Comparison of ENCODE assay signal across 10 mouse cellular contexts in genomic region chr10:8431857-8432256, GRCm38 (mm10).
A peak's percentile ranks its signal among the peaks of the same experiment; 100 is the strongest.
DNase-seq lines count a peak whose midpoint lies in the region; ATAC-seq lines count a peak whose summit lies in the region.
"Had no signal": no experiment of that assay in that cellular context is flagged by ENCODE, and none has a peak within 500 bp of the region (broad histone marks: within the 10 kb centered on the region; RNA-seq: fewer than 3 reads in every experiment).

No protein-coding gene starts in this region.

- H3K4me2 ChIP-seq in heart, embryonic 11.5 days = no peak overlapping the region
- H3K4me2 ChIP-seq in embryonic facial prominence, embryonic 14.5 days (ENCODE audit: low read depth, low read length) = no peak overlapping the region
- no peak overlapping the region for H3K4me2 ChIP-seq in limb, embryonic 15.5 days
- no peak overlapping the region for H3K4me2 ChIP-seq in forebrain, embryonic 13.5 days
- H3K4me2 ChIP-seq: kidney, embryonic 15.5 days; liver, embryonic 15.5 days had no signal

- H3K4me1 ChIP-seq in heart, embryonic 11.5 days (ENCODE audit: control insufficient read depth, insufficient read depth, low read length) = no peaks in the 10 kb centered on the region
- peaks cover 21% of the 10 kb centered on the region for H3K4me1 ChIP-seq in embryonic facial prominence, embryonic 14.5 days (ENCODE audit: control insufficient read depth, insufficient read depth, low read length)
- peaks cover 19% of the 10 kb centered on the region; the same call in 1 of the 2 replicates for H3K4me1 ChIP-seq in limb, embryonic 15.5 days
- peaks cover 19% of the 10 kb centered on the region; the same call in 1 of the 2 replicates for H3K4me1 ChIP-seq in forebrain, embryonic 13.5 days
- H3K4me1 ChIP-seq: liver, embryonic 15.5 days had no signal

- no peak overlapping the region for H3K27ac ChIP-seq in heart, embryonic 11.5 days (ENCODE audit: low read depth, low read length)
- 0 out of 2 replicates have a peak overlapping the region, but pooled peaks have one; percentile 54 for H3K27ac ChIP-seq in embryonic facial prominence, embryonic 14.5 days (replicated peaks; ENCODE audit: low read depth, low read length)
- H3K27ac ChIP-seq in limb, embryonic 15.5 days = 0 out of 2 replicates have a peak overlapping the region, but pooled peaks have one; percentile 3
- no peak overlapping the region for H3K27ac ChIP-seq in forebrain, embryonic 13.5 days
- H3K27ac ChIP-seq: kidney, embryonic 15.5 days; liver, embryonic 15.5 days had no signal

- DNase-seq in heart, adult 18-20 months = peak; percentile 49 to 64
- DNase-seq in 3T3-L1 (ENCODE audit: low read depth, low spot score) = peak; percentile 92
- DNase-seq in embryonic facial prominence, embryonic 14.5 days (ENCODE audit: low spot score) = peak; percentile 91
- no peak for DNase-seq in thymus, postnatal 36 days
- DNase-seq in frontal cortex, adult 2 months (ENCODE audit: extremely low spot score in 1 of 2, low spot score in 1 of 2) = no peak

- no peaks in the 10 kb centered on the region for H3K27me3 ChIP-seq in heart, embryonic 11.5 days (ENCODE audit: control insufficient read depth, insufficient read depth, low read length)
- no peaks in the 10 kb centered on the region for H3K27me3 ChIP-seq in embryonic facial prominence, embryonic 14.5 days (replicated peaks; ENCODE audit: control insufficient read depth, insufficient read depth, low read length)
- H3K27me3 ChIP-seq in limb, embryonic 15.5 days = no peaks in the 10 kb centered on the region
- H3K27me3 ChIP-seq in forebrain, embryonic 13.5 days = no peaks in the 10 kb centered on the region
- H3K27me3 ChIP-seq: kidney, embryonic 15.5 days; liver, embryonic 15.5 days had no signal

- no peak for ATAC-seq in heart, embryonic 11.5 days (replicated peaks; ENCODE audit: insufficient number of reproducible peaks, low FRiP score, low TSS enrichment)
- ATAC-seq in embryonic facial prominence, embryonic 14.5 days (ENCODE audit: low read depth) = peak; percentile 90
- peak; percentile 77 for ATAC-seq in limb, embryonic 15.5 days (ENCODE audit: insufficient number of reproducible peaks, low FRiP score, low TSS enrichment, low read depth)
- no peak for ATAC-seq in forebrain, embryonic 13.5 days

- no peaks in the 10 kb centered on the region for H3K9me3 ChIP-seq in heart, embryonic 11.5 days (replicated peaks; ENCODE audit: control insufficient read depth, low read length)
- no peaks in the 10 kb centered on the region for H3K9me3 ChIP-seq in embryonic facial prominence, embryonic 14.5 days (ENCODE audit: control insufficient read depth, low read length)
- no peaks in the 10 kb centered on the region for H3K9me3 ChIP-seq in limb, embryonic 15.5 days
- no peaks in the 10 kb centered on the region for H3K9me3 ChIP-seq in forebrain, embryonic 13.5 days (replicated peaks)
- H3K9me3 ChIP-seq: kidney, embryonic 15.5 days; liver, embryonic 15.5 days had no signal

- H3K36me3 ChIP-seq in heart, embryonic 11.5 days (ENCODE audit: control insufficient read depth, insufficient read depth, low read length) = no peaks in the 10 kb centered on the region
- H3K36me3 ChIP-seq in embryonic facial prominence, embryonic 14.5 days (ENCODE audit: control insufficient read depth, insufficient read depth, low read length) = no peaks in the 10 kb centered on the region
- no peaks in the 10 kb centered on the region for H3K36me3 ChIP-seq in limb, embryonic 15.5 days
- no peaks in the 10 kb centered on the region for H3K36me3 ChIP-seq in forebrain, embryonic 13.5 days (ENCODE audit: poor library complexity, severe bottlenecking)
- H3K36me3 ChIP-seq: kidney, embryonic 15.5 days; liver, embryonic 15.5 days had no signal

- no peak overlapping the region for H3K9ac ChIP-seq in heart, embryonic 11.5 days (ENCODE audit: low read depth, low read length)
- H3K9ac ChIP-seq in embryonic facial prominence, embryonic 14.5 days (ENCODE audit: low read depth, low read length) = no peak overlapping the region
- H3K9ac ChIP-seq in limb, embryonic 15.5 days = no peak overlapping the region
- no peak overlapping the region for H3K9ac ChIP-seq in forebrain, embryonic 13.5 days
- H3K9ac ChIP-seq: kidney, embryonic 15.5 days; liver, embryonic 15.5 days had no signal

- 72% methylated on average over 2 of the region's 2 CpGs for whole genome bisulfite sequencing in heart, embryonic 11.5 days (ENCODE audit: insufficient replicate concordance)
- 56% methylated on average over 2 of the region's 2 CpGs for WGBS in embryonic facial prominence, embryonic 14.5 days
- WGBS in limb, embryonic 15.5 days = 51% methylated on average over 2 of the region's 2 CpGs
- 90% methylated on average over 2 of the region's 2 CpGs for WGBS in forebrain, embryonic 13.5 days

- no peak overlapping the region for H3K4me3 ChIP-seq in heart, embryonic 11.5 days (ENCODE audit: low read depth, low read length)
- no peak overlapping the region for H3K4me3 ChIP-seq in embryonic facial prominence, embryonic 14.5 days (ENCODE audit: low read depth, low read length)
- H3K4me3 ChIP-seq in limb, embryonic 15.5 days = no peak overlapping the region
- no peak overlapping the region for H3K4me3 ChIP-seq in forebrain, embryonic 13.5 days
- H3K4me3 ChIP-seq: kidney, embryonic 15.5 days; liver, embryonic 15.5 days had no signal

Comparison
In these comparisons a context has a peak if more than half of its experiments do, and no peak if none do; other contexts are left out.
1. DNase-seq: peak in heart, adult 18-20 months (2 of 2), 3T3-L1 (single experiment) and embryonic facial prominence, embryonic 14.5 days (single experiment); none in thymus, postnatal 36 days (0 of 2) and frontal cortex, adult 2 months (0 of 2).
2. ATAC-seq: peak in embryonic facial prominence, embryonic 14.5 days (single experiment) and limb, embryonic 15.5 days (single experiment); none in heart, embryonic 11.5 days (single experiment) and forebrain, embryonic 13.5 days (single experiment).
3. H3K27ac ChIP-seq: peak in embryonic facial prominence, embryonic 14.5 days (single experiment) and limb, embryonic 15.5 days (single experiment); none in heart, embryonic 11.5 days (single experiment) and forebrain, embryonic 13.5 days (single experiment).